Mouse (Mus musculus) fibroblast of lung, adult 2 months (primary cell): Measurements from ENCODE around the gene Slc24a1.
"Not testable (repeated sequence)": the region's sequence is repeated elsewhere in the genome, so short reads cannot be mapped to it uniquely, and the experiment has no call there.

Source experiments
- DNase-seq: peaks from one replicate; pipeline ENCODE4 v3.0.0-alpha.2; 2011; ENCODE audit warnings: low read depth

Slc24a1 gene

GRCm38 (mm10) chr9:64951161-64951657 lies at the start of gene Slc24a1:
Gene Slc24a1 (minus strand): TSS chr9:64951607.
- no peak for DNase-seq

- not testable (repeated sequence) for DNase-seq
These were observed 44.1 kb upstream of the Slc24a1 start for GRCm38 (mm10) chr9:64995464-64995863.

GRCm38 (mm10) chr9:64990291-64990690 lies 38.9 kb upstream of the Slc24a1 start:
- DNase-seq: no peak

GRCm38 (mm10) chr9:64988443-64988842 lies 37.0 kb upstream of the Slc24a1 start:
- no peak for DNase-seq

GRCm38 (mm10) chr9:64987651-64988050 lies 36.2 kb upstream of the Slc24a1 start:
- no peak for DNase-seq

- no peak for DNase-seq
These were observed 34.4 kb upstream of the Slc24a1 start for GRCm38 (mm10) chr9:64985807-64986206.

- no peak for DNase-seq
These were observed 33.8 kb upstream of the Slc24a1 start for GRCm38 (mm10) chr9:64985037-64985794.

- no peak for DNase-seq
These were observed 30.5 kb upstream of the Slc24a1 start for GRCm38 (mm10) chr9:64981904-64982303.

- no peak for DNase-seq
These were observed 29.1 kb upstream of the Slc24a1 start for GRCm38 (mm10) chr9:64980548-64980947.

GRCm38 (mm10) chr9:64960978-64961320 lies 9.5 kb upstream of the Slc24a1 start:
- peak; percentile 37 for DNase-seq

GRCm38 (mm10) chr9:64960117-64960977 lies 8.9 kb upstream of the Slc24a1 start, which contains the start of gene Ints14:
Gene Ints14 (plus strand): TSS chr9:64960905.
- peak; percentile 84 for DNase-seq

- no peak for DNase-seq
These were observed 5.9 kb upstream of the Slc24a1 start for GRCm38 (mm10) chr9:64957276-64957675.

- DNase-seq: no peak
These were observed 4.9 kb upstream of the Slc24a1 start for GRCm38 (mm10) chr9:64956337-64956736.

GRCm38 (mm10) chr9:64953190-64953589 lies 1.8 kb upstream of the Slc24a1 start:
- no peak for DNase-seq

GRCm38 (mm10) chr9:64952055-64952454 lies 648 bp upstream of the Slc24a1 start:
- no peak for DNase-seq

- no peak for DNase-seq
These were observed 3.8 kb downstream of the Slc24a1 start for GRCm38 (mm10) chr9:64947483-64948095.

GRCm38 (mm10) chr9:64943997-64944396 lies 7.4 kb downstream of the Slc24a1 start:
- no peak for DNase-seq

GRCm38 (mm10) chr9:64941650-64942049 lies 9.8 kb downstream of the Slc24a1 start:
- no peak for DNase-seq

GRCm38 (mm10) chr9:64940731-64941346 lies 10.6 kb downstream of the Slc24a1 start:
- DNase-seq: no peak

GRCm38 (mm10) chr9:64939790-64940189 lies 11.6 kb downstream of the Slc24a1 start:
- DNase-seq: no peak

GRCm38 (mm10) chr9:64939281-64939680 lies 12.1 kb downstream of the Slc24a1 start:
- DNase-seq: no peak

GRCm38 (mm10) chr9:64938535-64938934 lies 12.9 kb downstream of the Slc24a1 start:
- no peak for DNase-seq
